Mouse (Mus musculus) embryonic facial prominence, embryonic 10.5 days (tissue): ENCODE results near the gene Apba2. TPM values are rescaled to one million over a fixed set of nuclear protein-coding genes. Genes with fewer than 3 reads are reported as not detected.
A peak's percentile ranks its signal among the peaks of the same experiment; 100 is the strongest.

Experiments
- DNase-seq: peaks from one replicate; pipeline ENCODE4 v3.0.0-alpha.2; 2017; ENCODE audit warnings: low spot score
- H3K27ac ChIP-seq: fragments of 300-500 bp; sonication (generic); replicated peaks from 2 replicates; pipeline ENCODE4 v1.5.1; 2016; ENCODE audit warnings: mild to moderate bottlenecking
- H3K27me3 ChIP-seq: fragments of 300-500 bp; sonication (generic); replicated peaks from 2 replicates; pipeline ENCODE4 v1.6.1; 2016; ENCODE audit warnings: low read depth, mild to moderate bottlenecking; ENCODE audit not compliant: poor library complexity, severe bottlenecking
- H3K36me3 ChIP-seq: fragments of 300-500 bp; sonication (generic); replicated peaks from 2 replicates; pipeline ENCODE4 v1.6.1; 2016; ENCODE audit warnings: mild to moderate bottlenecking, moderate library complexity
- H3K4me1 ChIP-seq: fragments of 300-500 bp; sonication (generic); 2 replicates; pipeline ENCODE4 v1.6.1; 2016
- H3K4me3 ChIP-seq: fragments of 300-500 bp; sonication (generic); 2 replicates; pipeline ENCODE4 v1.5.1; 2016; ENCODE audit warnings: mild to moderate bottlenecking, moderate library complexity
- H3K9me3 ChIP-seq: fragments of 300-500 bp; sonication (generic); 2 replicates; pipeline ENCODE4 v1.6.1; 2016; ENCODE audit warnings: mild to moderate bottlenecking
- WGBS: fragments of 180-500 bp; shearing (Covaris S2); methylation state at CpG from one replicate; pipeline ENCODE4 v1.1.7; 2016; 5-methylcytosine and 5-hydroxymethylcytosine counted together
- polyA plus RNA-seq: library from polyadenylated mRNA; unstranded; fragments of >200 nt; fragmentation: Nextera tagmentation; extraction: Ambion mirVana; gene quantifications from 2 replicates; pipeline ENCODE4 v1.2.1, GENCODE M21; 2016

Gene Apba2
- polyA plus RNA-seq: 20.7 and 27.5 TPM in 2 replicates

GRCm38 (mm10) chr7:64501536-64502270 lies at the start of gene Apba2:
Apba2 (plus strand) TSS chr7:64501706.
- DNase-seq: peak; percentile 83
- H3K27ac ChIP-seq: peak within 1 kb of the TSS; percentile 91
- H3K27me3 ChIP-seq: peaks cover 50% of the 10 kb centered on the region
- no peaks in the 10 kb centered on the region for H3K36me3 ChIP-seq
- H3K4me3 ChIP-seq: peak within 1 kb of the TSS; percentile 82
- peaks cover 22% of the 10 kb centered on the region for H3K4me1 ChIP-seq
- H3K9me3 ChIP-seq: no peaks in the 10 kb centered on the region
- WGBS: under 1% methylated on average over 94 of the region's 96 CpGs

GRCm38 (mm10) chr7:64451861-64452382 lies 49.6 kb upstream of the Apba2 start:
- Histone ChIP-seq H3K9me3 (no peaks in the 10 kb centered on the region), H3K4me1 (no peaks in the 10 kb centered on the region), H3K36me3 (no peaks in the 10 kb centered on the region), H3K27me3 (no peaks in the 10 kb centered on the region), H3K4me3 (no peak overlapping the region), H3K27ac (no peak overlapping the region)
- 89% methylated on average over 5 of the region's 5 CpGs for WGBS
- DNase-seq: no peak

- 86% methylated on average over 4 of the region's 4 CpGs for WGBS
- Histone ChIP-seq H3K4me1 (no peaks in the 10 kb centered on the region), H3K36me3 (no peaks in the 10 kb centered on the region), H3K4me3 (no peak overlapping the region), H3K27me3 (no peaks in the 10 kb centered on the region), H3K27ac (no peak overlapping the region), H3K9me3 (no peaks in the 10 kb centered on the region)
- no peak for DNase-seq
Measured at GRCm38 (mm10) chr7:64452471-64453222, 48.9 kb upstream of the Apba2 start.

GRCm38 (mm10) chr7:64456176-64456575 lies 45.3 kb upstream of the Apba2 start:
- Histone ChIP-seq H3K4me3 (no peak overlapping the region), H3K4me1 (no peaks in the 10 kb centered on the region), H3K36me3 (no peaks in the 10 kb centered on the region), H3K9me3 (no peaks in the 10 kb centered on the region), H3K27ac (no peak overlapping the region), H3K27me3 (no peaks in the 10 kb centered on the region)
- DNase-seq: no peak
- 92% methylated on average over 4 of the region's 4 CpGs for WGBS

GRCm38 (mm10) chr7:64456676-64457075 lies 44.8 kb upstream of the Apba2 start:
- DNase-seq: no peak
- H3K36me3 ChIP-seq: no peaks in the 10 kb centered on the region
- no peak overlapping the region for H3K4me3 ChIP-seq
- WGBS: 83% methylated on average over 3 of the region's 3 CpGs
- no peak overlapping the region for H3K27ac ChIP-seq
- H3K9me3 ChIP-seq: no peaks in the 10 kb centered on the region
- H3K4me1 ChIP-seq: no peaks in the 10 kb centered on the region
- no peaks in the 10 kb centered on the region for H3K27me3 ChIP-seq

- no peaks in the 10 kb centered on the region for H3K4me1 ChIP-seq
- no peaks in the 10 kb centered on the region for H3K9me3 ChIP-seq
- no peaks in the 10 kb centered on the region for H3K36me3 ChIP-seq
- H3K4me3 ChIP-seq: no peak overlapping the region
- 75% methylated on average over 2 of the region's 2 CpGs for WGBS
- H3K27me3 ChIP-seq: no peaks in the 10 kb centered on the region
- H3K27ac ChIP-seq: no peak overlapping the region
- DNase-seq: no peak
Measured at GRCm38 (mm10) chr7:64457811-64458210, 43.7 kb upstream of the Apba2 start.

- Histone ChIP-seq H3K4me1 (peaks cover 12% of the 10 kb centered on the region; the same call in 1 of the 2 replicates), H3K27me3 (peaks cover 25% of the 10 kb centered on the region), H3K27ac (no peak overlapping the region), H3K9me3 (no peaks in the 10 kb centered on the region), H3K36me3 (no peaks in the 10 kb centered on the region), H3K4me3 (no peak overlapping the region)
- WGBS: 34% methylated on average over 10 of the region's 10 CpGs
- peak; percentile 46 for DNase-seq
Measured at GRCm38 (mm10) chr7:64497438-64497837, 4.1 kb upstream of the Apba2 start.

- H3K4me3 ChIP-seq: peak overlapping the region; percentile 82
- no peaks in the 10 kb centered on the region for H3K36me3 ChIP-seq
- H3K9me3 ChIP-seq: no peaks in the 10 kb centered on the region
- no peak for DNase-seq
- peaks cover 22% of the 10 kb centered on the region for H3K4me1 ChIP-seq
- WGBS: 2% methylated on average over 47 of the region's 47 CpGs
- peak overlapping the region; percentile 91 for H3K27ac ChIP-seq
- peaks cover 50% of the 10 kb centered on the region for H3K27me3 ChIP-seq
Measured at GRCm38 (mm10) chr7:64502271-64503180, 1.0 kb downstream of the Apba2 start.

- peaks cover 22% of the 10 kb centered on the region for H3K4me1 ChIP-seq
- no peaks in the 10 kb centered on the region for H3K36me3 ChIP-seq
- DNase-seq: no peak
- peaks cover 50% of the 10 kb centered on the region for H3K27me3 ChIP-seq
- no peaks in the 10 kb centered on the region for H3K9me3 ChIP-seq
- 74% methylated on average over 6 of the region's 6 CpGs for WGBS
- H3K27ac ChIP-seq: no peak overlapping the region
- peak overlapping the region; percentile 82; the same call in 1 of the 2 replicates for H3K4me3 ChIP-seq
Measured at GRCm38 (mm10) chr7:64503641-64504040, 2.1 kb downstream of the Apba2 start.

- H3K9me3 ChIP-seq: no peaks in the 10 kb centered on the region
- H3K4me3 ChIP-seq: no peak overlapping the region
- H3K27me3 ChIP-seq: peaks cover 50% of the 10 kb centered on the region
- H3K36me3 ChIP-seq: no peaks in the 10 kb centered on the region
- peak; percentile 38 for DNase-seq
- H3K4me1 ChIP-seq: peaks cover 22% of the 10 kb centered on the region
- 26% methylated on average over 8 of the region's 8 CpGs for WGBS
- H3K27ac ChIP-seq: no peak overlapping the region
Measured at GRCm38 (mm10) chr7:64504691-64505231, 3.3 kb downstream of the Apba2 start.

GRCm38 (mm10) chr7:64505571-64505970 lies 4.1 kb downstream of the Apba2 start:
- no peak for DNase-seq
- no peak overlapping the region for H3K4me3 ChIP-seq
- no peaks in the 10 kb centered on the region for H3K36me3 ChIP-seq
- WGBS: 92% methylated on average over 3 of the region's 3 CpGs
- peaks cover 22% of the 10 kb centered on the region for H3K4me1 ChIP-seq
- peaks cover 44% of the 10 kb centered on the region for H3K27me3 ChIP-seq
- no peak overlapping the region for H3K27ac ChIP-seq
- H3K9me3 ChIP-seq: no peaks in the 10 kb centered on the region

- WGBS: 87% methylated on average over 7 of the region's 7 CpGs
- H3K36me3 ChIP-seq: no peaks in the 10 kb centered on the region
- no peaks in the 10 kb centered on the region for H3K9me3 ChIP-seq
- H3K27ac ChIP-seq: no peak overlapping the region
- peaks cover 11% of the 10 kb centered on the region for H3K27me3 ChIP-seq
- peaks cover 6% of the 10 kb centered on the region for H3K4me1 ChIP-seq
- no peak for DNase-seq
- H3K4me3 ChIP-seq: no peak overlapping the region
Measured at GRCm38 (mm10) chr7:64508826-64509225, 7.3 kb downstream of the Apba2 start.
